Mouse (Mus musculus) neural tube, embryonic 11.5 days (tissue): ENCODE results near the gene Cachd1. TPM values are rescaled to one million over a fixed set of nuclear protein-coding genes. Genes with fewer than 3 reads are reported as not detected.

Source experiments
- ATAC-seq: fragments of 200-750 bp; cut with Nextera tagmentation; 2 replicates; pipeline ENCODE4 v1.8.0; 2017; ENCODE audit warnings: moderate number of reproducible peaks, mild to moderate bottlenecking, moderate TSS enrichment, moderate library complexity; ENCODE audit not compliant: insufficient read depth, low FRiP score, low TSS enrichment
- DNase-seq: peaks from one replicate; pipeline ENCODE4 v3.0.0-alpha.2; 2015; ENCODE audit warnings: low spot score
- H3K27ac ChIP-seq: fragments of 300-500 bp; sonication (generic); 2 replicates; pipeline ENCODE4 v1.5.1; 2014; ENCODE audit warnings: low read depth, mild to moderate bottlenecking, low read length
- H3K27me3 ChIP-seq: fragments of 300-500 bp; sonication (generic); 2 replicates; pipeline ENCODE4 v1.6.1; 2014; ENCODE audit warnings: mild to moderate bottlenecking, low read length, mixed read lengths; ENCODE audit not compliant: control insufficient read depth, insufficient read depth
- H3K36me3 ChIP-seq: fragments of 300-500 bp; sonication (generic); 2 replicates; pipeline ENCODE4 v1.6.1; 2014; ENCODE audit warnings: mild to moderate bottlenecking, low read length, moderate library complexity, mixed read lengths; ENCODE audit not compliant: control insufficient read depth, insufficient read depth
- H3K4me1 ChIP-seq: fragments of 300-500 bp; sonication (generic); 2 replicates; pipeline ENCODE4 v1.6.1; 2014; ENCODE audit warnings: low read length, mixed read lengths; ENCODE audit not compliant: control insufficient read depth, insufficient read depth
- H3K4me2 ChIP-seq: fragments of 300-500 bp; sonication (generic); 2 replicates; pipeline ENCODE4 v1.6.1; 2014; ENCODE audit warnings: low read depth, mild to moderate bottlenecking, moderate library complexity
- H3K4me3 ChIP-seq: fragments of 300-500 bp; sonication (generic); 2 replicates; pipeline ENCODE4 v1.5.1; 2014; ENCODE audit warnings: low read depth, low read length
- H3K9ac ChIP-seq: fragments of 300-500 bp; sonication (generic); 2 replicates; pipeline ENCODE4 v1.6.1; 2014; ENCODE audit warnings: mild to moderate bottlenecking, low read length
- H3K9me3 ChIP-seq: fragments of 300-500 bp; sonication (generic); 2 replicates; pipeline ENCODE4 v1.6.1; 2016; ENCODE audit warnings: low read length; ENCODE audit not compliant: control insufficient read depth
- WGBS: fragments of 180-500 bp; shearing (Covaris S2); extraction: QIAGEN DNeasy Blood & Tissue Kit; methylation state at CpG from one replicate; pipeline ENCODE4 v1.1.7; 2014; 5-methylcytosine and 5-hydroxymethylcytosine counted together
- polyA plus RNA-seq: library from polyadenylated mRNA; unstranded; fragments of >200 nt; fragmentation: Nextera tagmentation; extraction: Ambion mirVana; gene quantifications from 2 replicates; pipeline ENCODE4 v1.2.1, GENCODE M21; 2014

Gene Cachd1
- polyA plus RNA-seq, 1 experiment from 2014 or later: 32.6 TPM

- WGBS: 80% methylated on average over 3 of the region's 3 CpGs
- no peak for ATAC-seq
- no peak overlapping the region for H3K4me3 ChIP-seq
Measured at GRCm38 (mm10) chr4:101076425-101076824, 299.9 kb downstream of the Cachd1 start.

More at GRCm38 (mm10) chr4:101076425-101076824, 299.9 kb downstream of the Cachd1 start:
- Histone ChIP-seq H3K36me3 (no peaks in the 10 kb centered on the region), H3K27me3 (no peaks in the 10 kb centered on the region), H3K9me3 (no peaks in the 10 kb centered on the region), H3K4me2 (no peak overlapping the region), H3K27ac (no peak overlapping the region), H3K4me1 (no peaks in the 10 kb centered on the region), H3K9ac (no peak overlapping the region)
- DNase-seq: no peak

Other genes starting within 250 kb of the Cachd1 start
- not detected in 2 replicates for gene Gm10577, start 244.0 kb downstream of the Cachd1 start, polyA plus RNA-seq